Mouse (Mus musculus) left cerebral cortex, adult 8-10 months (tissue): Measurements from ENCODE around the gene Elovl2. TPM values are rescaled to one million over a fixed set of nuclear protein-coding genes. Genes with fewer than 3 reads are reported as not detected.
"Not testable (repeated sequence)": the region's sequence is repeated elsewhere in the genome, so short reads cannot be mapped to it uniquely, and the experiment has no call there.

Experiments used
- DNase-seq, 2 experiments: peaks; one replicate each; pipeline ENCODE4 v3.0.0; 2022; ENCODE audit warnings: low spot score in 2 of 2
- total RNA-seq, 4 experiments: library from RNA; stranded (reverse); gene quantifications; 2 replicates each; pipeline ENCODE4 v1.2.4; 2022

Gene Elovl2
- 10 to 100 TPM; 11.7 to 15.7 (median 14.4) TPM for total RNA-seq

- peak; percentile 36 to 47 for DNase-seq
Measured at GRCm38 (mm10) chr13:41220304-41220834, at the start of gene Elovl2. Elovl2 (minus strand) TSS chr13:41220405.

DNA sequence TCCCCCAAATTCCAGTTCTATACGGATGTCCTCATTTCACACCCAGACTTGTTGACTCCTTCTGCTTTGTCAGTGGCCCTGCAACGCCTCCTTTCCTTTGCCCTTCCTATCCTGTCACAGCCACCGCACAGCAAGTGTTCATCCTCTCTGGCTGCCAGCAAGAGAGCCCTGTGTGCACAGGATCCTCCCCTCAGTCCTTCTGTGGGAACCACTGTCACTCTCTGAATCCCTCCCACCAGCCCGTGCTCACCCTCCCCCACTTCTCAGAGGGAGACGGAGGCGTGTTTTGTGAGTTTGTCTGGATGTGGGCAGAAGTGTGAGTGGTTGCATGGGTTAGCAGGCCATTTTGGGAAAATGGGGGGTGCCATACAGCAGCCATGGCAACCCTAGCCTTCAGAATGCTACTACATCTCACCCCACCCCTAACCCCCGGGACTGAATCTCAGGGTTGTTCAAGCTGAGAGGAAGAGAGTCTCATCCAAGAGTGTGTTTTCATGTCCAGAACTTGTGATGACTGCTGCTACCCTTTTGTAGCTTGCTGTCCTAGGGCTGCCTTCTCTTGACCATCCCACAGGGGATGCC lies 47.7 kb upstream of the Elovl2 start:
- DNase-seq, result peak in 1 of 2 experiments; percentile 57

DNA sequence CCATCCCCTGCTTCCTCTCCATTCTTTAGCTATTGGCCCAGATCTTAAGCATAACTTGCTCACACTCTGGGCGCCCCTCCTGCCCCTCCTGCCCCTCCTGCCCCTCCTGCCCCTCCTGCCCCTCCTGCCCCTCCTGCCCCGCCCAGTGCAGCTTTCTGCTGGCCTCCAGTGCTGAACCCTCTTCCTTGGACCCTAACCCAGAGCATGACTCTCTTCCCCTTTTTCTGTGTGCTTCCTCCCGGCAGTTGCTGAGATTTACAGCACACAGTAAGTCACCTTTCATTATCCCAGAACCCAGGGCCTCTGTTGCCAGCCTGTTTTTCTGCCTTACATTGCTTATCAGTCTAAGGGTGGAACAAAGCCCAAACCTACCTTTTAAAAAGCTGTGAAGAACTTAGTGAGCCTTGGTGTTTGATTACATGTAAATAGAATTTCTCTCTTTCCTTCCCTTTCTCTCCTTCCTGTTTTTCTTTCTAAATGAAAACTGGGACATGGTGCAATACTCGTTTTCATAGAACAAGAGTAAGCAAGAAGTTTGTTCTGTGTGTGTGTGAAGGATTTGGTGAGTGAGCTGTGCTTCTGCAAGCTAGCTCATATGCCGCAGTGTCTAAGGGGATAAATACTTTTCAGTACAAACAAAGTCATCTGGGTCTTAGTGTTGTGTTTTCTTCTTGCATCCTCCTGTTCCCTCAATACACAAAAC lies 43.2 kb upstream of the Elovl2 start:
- no peak for DNase-seq

GRCm38 (mm10) chr13:41261617-41262016 lies 41.4 kb upstream of the Elovl2 start:
- DNase-seq, result not testable (repeated sequence)

DNA sequence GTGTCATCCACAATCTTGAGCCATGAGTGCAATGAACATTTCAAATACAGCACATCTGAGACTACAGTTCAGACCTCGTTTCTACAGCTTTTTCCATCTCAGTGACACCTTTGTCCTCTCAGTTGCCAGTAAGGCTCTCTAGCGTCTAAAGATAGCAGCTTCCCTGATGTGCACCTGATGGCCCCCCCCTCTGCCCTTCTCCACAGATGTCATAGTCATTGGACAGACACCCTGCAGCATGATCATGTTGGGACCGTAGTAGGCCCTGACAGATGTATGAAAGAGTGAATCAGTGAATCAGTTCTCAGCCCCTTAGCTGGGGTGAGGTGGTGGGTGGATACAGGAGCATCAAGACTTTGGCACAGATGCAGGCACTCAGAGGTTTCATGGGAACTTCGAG lies 37.6 kb upstream of the Elovl2 start:
- no peak for DNase-seq

- no peak for DNase-seq
Measured at GRCm38 (mm10) chr13:41256962-41257361, 36.8 kb upstream of the Elovl2 start.

- no peak for DNase-seq
Measured at GRCm38 (mm10) chr13:41256126-41256525, 35.9 kb upstream of the Elovl2 start.

GRCm38 (mm10) chr13:41252736-41253135 lies 32.5 kb upstream of the Elovl2 start:
- DNase-seq, result no peak

- no peak for DNase-seq
Measured at GRCm38 (mm10) chr13:41252141-41252540, 31.9 kb upstream of the Elovl2 start.

DNA sequence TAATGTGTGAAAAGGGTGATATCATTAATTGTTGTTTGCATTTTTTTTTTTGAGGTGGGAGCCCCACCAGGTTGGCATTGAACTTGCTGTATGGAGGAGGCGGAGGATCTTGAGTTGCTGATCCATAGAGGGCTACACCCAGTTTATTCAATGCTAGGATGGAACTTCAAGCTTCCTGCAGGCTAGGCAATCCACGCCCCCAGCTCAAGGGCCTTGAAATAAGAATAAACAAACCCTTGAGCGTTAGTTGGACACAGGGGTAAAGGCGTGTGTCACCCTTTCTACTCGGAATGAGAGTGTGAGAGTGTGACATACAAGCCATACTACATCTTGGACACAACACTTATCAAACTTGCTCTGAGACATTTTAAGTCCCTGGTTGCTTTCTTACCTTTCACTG lies 31.5 kb upstream of the Elovl2 start:
- no peak for DNase-seq

DNA sequence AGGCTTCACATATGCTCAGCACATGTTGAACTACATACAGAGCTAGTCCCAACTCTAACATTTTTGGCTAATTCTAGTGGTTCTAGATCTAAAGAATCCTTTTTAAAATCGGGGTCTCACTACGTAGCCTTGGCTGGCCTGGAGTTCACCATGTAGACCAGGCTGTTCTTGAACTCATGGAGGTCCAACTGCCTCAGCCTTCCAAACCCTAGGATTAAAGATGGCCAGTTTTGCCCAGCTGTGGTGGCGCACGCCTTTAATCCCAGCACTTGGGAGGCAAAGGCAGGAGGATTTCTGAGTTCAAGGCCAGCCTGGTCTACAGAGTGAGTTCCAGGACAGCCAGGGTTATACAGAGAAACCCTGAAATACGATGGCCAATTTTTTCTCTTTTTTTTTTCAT lies 31.0 kb upstream of the Elovl2 start:
- not testable (repeated sequence) for DNase-seq

GRCm38 (mm10) chr13:41250318-41250981 lies 30.2 kb upstream of the Elovl2 start:
- DNase-seq, result peak in 1 of 2 experiments; percentile 56

DNA sequence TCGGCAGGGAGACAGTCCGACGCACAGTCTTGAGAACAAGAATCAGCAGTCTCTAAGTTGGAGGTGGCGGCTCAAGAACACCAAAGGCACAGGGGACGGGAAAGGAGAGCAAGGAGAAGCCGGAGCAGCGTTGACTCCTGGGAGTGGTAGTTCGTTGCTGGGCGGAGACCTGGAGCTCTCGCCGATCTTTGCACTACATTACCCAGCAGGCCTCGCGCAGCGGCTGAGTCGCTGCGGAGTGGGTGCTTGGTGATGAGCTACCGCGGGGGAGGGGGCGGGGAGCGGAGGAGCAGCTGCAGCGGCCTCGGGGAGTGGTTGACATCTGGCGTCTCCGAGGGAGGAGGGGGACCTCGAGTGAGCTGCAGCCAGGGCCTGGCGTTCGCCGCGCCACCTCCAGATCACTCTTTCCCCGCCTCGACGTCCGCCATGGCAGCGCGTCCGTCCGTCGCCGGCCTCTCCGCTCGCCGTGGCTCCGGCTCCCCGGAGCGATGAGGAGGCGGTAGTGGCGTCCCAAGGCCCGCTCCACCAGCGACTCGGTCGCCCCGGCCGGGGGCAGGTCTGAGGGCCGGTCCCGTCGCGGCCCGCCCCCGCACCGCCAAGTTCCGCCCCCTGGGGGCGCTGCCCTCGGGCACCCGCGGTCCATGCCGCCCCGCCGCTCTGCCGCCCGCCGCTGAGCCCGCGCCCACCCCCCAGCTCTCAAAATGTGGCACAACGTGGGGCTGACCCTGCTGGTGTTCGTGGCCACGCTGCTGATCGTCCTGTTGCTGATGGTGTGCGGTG lies 29.5 kb upstream of the Elovl2 start, which contains the start of gene Smim13:
TSS of gene Smim13 (plus strand) at position 307 of the 780 bp plus-strand sequence.
- peak; percentile 75 to 96 for DNase-seq

DNA sequence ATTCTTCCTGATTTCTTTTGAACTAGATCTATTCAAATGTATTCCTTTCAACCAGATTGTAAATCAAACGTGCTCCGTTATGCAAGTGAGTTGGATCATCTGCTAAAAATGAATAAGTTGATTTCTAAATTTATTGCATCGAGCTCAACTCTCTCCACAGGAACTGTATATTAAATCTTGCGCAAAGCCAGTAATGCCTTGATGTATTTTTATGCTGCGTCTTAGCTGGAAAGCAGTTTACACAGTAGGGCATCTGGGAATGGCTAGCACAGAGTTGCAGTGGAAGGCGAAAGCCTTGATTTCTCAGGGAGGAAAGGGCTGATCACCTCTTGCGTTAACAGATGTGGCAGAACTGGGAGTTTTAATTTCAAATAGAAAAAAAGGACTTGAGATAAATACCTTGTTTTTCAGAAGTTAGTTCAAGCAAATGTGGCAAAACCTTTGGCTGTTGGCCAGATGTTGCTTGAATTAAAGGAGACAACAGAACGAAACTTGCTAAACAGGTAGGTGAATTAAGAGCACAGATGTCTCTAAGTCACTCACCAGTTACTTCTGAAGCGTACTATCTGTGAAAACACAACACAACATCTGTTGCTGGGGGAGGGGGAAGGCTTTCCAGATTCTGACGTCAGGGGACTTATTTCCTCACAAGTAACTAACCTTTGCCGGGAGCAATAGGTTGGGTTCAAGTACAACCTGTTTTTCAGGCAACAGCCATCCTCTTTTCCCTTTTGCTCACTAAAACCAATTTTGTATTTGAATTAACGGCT lies 28.7 kb upstream of the Elovl2 start:
- peak in 1 of 2 experiments; percentile 67 for DNase-seq

- DNase-seq, result no peak
Measured at GRCm38 (mm10) chr13:41244306-41244830, 24.2 kb upstream of the Elovl2 start.

DNA sequence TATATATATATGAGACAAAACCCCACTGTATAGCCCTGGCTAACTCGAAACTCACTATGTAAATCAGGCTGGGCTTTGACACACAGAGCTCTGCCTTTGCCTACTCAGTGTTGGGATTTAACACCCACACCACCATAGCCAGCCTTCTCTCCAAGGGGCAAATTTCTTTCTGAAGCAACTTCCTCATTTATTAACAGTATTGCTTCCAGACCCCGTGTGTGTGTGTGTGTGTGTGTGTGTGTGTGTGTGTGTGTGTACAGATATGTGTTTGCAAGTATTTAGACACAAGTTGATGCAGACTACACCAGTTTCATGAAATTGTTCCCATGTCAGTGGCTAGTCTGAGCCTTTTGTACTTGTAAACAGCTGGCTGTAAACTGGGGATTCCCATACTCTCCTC lies 21.4 kb upstream of the Elovl2 start:
- DNase-seq, result no peak

DNA sequence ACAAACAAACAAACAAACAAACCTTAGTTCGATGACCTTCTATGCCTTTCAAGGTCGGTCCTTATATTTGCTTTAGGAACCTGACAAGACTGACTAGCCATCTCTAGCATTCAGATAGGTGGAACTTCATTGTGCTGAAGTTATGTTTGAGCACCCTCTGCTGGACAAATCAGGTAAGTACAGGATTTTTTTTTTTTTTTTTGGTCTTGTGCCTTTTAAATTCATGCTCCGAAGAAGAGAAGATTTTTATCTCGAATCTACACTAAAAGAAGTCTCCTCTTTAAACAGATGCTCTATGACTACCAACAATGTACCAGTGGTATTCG lies 18.6 kb upstream of the Elovl2 start:
- DNase-seq, result no peak

DNA sequence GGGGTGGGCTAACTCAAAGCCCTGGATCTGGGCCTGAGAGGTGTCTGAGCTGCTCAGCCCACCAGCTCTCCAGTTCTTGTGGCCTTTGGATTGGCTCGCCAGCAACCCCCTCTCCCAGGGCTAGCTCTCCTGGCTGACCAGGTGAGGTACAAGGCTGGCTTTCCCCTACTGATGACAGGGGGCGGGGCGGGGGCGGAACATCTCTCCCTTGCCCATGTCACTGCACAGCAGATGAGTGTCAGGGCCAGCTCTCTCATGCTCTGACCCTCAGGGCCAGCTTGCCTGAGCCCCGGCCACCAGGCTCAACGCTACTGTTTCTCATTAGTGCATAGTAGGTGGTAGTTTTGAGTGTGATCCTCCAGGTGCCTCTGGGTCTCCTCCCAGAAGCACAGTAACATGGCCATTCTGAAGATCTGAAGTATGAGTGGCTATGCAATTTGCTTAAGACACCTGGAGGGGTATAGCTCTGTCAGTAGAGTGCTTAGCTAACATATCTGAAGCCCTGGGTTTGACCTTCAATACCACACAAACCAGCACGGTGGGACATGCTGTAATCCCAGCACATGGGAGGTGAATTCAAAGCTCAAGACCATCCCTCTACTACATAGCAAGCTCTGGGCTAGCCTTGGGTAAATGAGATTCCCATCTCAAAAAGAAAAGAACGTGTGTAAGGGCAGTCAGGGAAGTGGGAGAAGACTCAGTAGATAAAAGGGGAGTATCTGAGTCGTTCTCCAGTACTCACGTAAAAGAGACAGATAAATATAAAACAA lies 18.0 kb upstream of the Elovl2 start:
- no peak for DNase-seq

GRCm38 (mm10) chr13:41235845-41236741 lies 15.9 kb upstream of the Elovl2 start:
- DNase-seq, result no peak
